Mouse (Mus musculus): ENCODE measurements at regions not wholly inside any gene's neighbourhood (a gene's known extent, or its start where the extent isn't known, plus 50 kb on each side); places are given as distances from the start of the nearest gene placed in this dataset. TPM values are rescaled to one million over a fixed set of nuclear protein-coding genes. Genes with fewer than 3 reads are reported as not detected.

GRCm38 (mm10) chr1:168483651-168484050 lies 51.6 kb upstream of the Pbx1 start:
- no peak for DNase-seq (ENCODE audit: low spot score in 2 of 2)
- intact Hi-C loops (cut with DNase I): no loop called here

Small RNA genes in the stretch of these regions (microRNA-seq; reads per million reads assigned to microRNA genes)
- gene Mir6348 (not detected), gene Mir6354 (not detected)
